Mouse (Mus musculus): ENCODE results near the gene Wdr54. TPM values are rescaled to one million over a fixed set of nuclear protein-coding genes. Genes with fewer than 3 reads are reported as not detected.

The Wdr54 gene
- 0.49 TPM in 1 of 2 replicates, not detected in the other for total RNA-seq (2017)

DNA sequence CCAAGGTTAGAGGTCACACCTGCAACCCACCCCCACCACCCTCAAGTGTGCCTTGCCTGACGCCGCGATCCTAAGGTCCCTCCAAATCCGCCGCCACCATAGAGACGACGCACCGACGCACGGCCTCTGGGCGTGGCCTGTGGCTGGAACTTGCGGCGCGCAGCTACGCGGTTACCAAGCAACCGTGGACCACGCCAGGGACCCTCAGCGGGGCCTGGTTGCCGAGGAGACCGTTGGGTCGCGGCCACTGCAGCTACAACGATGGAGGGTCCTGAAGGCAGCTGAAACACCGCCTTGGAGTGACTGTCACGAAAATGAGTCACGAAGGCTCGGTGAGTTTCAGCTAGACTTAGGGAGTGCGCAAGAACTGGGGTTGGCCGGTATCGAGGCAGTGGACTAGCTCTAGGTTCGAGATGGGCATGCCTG is at the start of gene Wdr54, which contains the start of gene 1700003E16Rik:
TSS of gene Wdr54 (minus strand) at position 139 of the 426 bp plus-strand sequence.
TSS of gene 1700003E16Rik (plus strand) at position 146 of the 426 bp plus-strand sequence.
- ATAC-seq (ENCODE audit: extremely low read depth, insufficient number of reproducible peaks, low FRiP score, poor library complexity, severe bottlenecking) = peak; percentile 40

DNA sequence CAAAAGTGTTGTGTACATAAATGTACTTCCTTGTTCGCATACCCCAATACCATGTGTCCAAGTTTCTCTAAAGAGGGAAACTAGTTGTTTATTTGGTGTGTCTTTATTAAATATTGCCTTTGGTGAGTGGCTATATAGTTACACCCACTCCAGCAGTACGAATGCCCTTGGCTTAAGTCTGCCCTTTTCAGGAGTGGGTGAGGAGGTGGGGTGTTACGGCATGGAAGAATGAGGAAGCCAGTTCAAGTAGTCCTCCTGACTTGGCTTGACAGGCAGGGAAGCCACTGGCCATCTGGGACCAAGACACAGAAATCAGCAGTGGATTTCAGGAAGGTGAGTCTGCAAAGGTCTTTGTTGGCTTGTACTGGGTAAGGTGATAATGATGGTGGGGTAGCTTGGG is 49.7 kb upstream of the Wdr54 start:
- ATAC-seq (ENCODE audit: extremely low read depth, insufficient number of reproducible peaks, low FRiP score, poor library complexity, severe bottlenecking) = no peak

DNA sequence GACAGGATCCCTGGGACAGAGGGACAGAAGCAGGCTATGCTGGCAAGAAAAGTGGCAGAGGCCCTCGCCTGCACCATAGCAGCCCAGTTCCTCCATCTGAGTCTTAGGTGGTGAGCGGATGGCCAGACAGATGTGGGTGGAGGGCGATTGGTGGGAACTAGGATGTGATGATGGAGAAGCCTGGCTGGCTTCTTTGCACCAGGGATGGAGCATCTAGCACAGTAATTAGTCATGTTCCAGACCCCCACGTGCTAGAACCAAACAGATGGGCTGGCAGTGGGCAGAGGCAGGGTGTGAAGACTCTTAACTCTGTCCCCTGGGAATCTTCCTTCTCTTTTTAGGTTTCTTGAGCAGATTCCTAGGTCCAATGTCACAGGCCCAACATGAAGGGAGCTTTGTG is 47.1 kb upstream of the Wdr54 start:
- ATAC-seq (ENCODE audit: extremely low read depth, insufficient number of reproducible peaks, low FRiP score, poor library complexity, severe bottlenecking) = no peak

DNA sequence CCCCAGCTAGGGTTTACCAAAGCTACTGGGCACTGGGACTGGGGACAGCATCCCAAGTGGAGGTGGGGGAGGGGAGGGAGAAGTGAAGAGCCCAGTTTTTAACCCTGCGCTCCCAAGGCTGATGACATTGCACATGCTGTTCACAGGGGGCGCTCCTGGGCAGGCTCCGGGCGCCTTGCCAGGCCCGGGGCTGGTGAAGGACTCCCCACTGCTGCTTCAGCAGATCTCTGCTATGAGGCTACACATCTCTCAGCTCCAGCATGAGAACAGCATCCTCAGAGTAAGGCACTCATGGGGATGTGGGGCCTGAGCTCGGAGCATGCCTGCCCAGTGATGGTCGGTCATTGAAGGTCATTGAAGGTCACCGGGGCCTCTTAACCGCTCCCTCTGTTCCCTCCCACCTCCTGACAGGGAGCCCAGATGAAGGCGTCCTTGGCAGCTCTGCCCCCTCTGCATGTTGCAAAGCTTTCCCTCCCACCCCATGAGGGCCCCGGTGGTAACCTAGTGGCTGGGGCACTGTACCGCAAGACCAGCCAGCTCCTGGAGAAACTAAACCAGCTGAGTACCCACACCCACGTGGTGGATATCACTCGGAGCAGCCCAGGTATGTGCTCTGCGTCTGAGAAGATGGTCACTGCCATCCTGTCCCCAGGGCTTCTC is 41.3 kb upstream of the Wdr54 start:
- ATAC-seq (ENCODE audit: extremely low read depth, insufficient number of reproducible peaks, low FRiP score, poor library complexity, severe bottlenecking) = no peak

DNA sequence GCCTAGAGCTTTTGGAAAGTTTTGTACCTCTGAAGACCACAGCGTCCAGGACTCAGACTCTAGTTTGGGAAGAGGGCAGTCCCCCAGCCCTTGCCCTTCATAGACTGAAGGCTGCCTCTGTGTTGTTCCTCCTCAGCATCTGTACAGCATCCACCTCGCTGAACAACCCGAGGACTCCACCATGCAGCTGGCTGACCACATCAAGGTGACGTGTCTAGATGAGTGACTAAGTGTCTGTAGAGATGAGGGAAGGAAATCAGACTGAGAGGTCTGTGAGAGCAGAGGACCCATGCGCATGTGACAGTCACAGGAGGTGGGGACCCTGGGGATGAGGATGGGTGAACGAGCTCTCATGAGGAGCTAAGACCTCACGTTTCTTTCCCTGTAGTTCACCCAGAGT is 37.4 kb upstream of the Wdr54 start:
- ATAC-seq (ENCODE audit: extremely low read depth, insufficient number of reproducible peaks, low FRiP score, poor library complexity, severe bottlenecking) = no peak

DNA sequence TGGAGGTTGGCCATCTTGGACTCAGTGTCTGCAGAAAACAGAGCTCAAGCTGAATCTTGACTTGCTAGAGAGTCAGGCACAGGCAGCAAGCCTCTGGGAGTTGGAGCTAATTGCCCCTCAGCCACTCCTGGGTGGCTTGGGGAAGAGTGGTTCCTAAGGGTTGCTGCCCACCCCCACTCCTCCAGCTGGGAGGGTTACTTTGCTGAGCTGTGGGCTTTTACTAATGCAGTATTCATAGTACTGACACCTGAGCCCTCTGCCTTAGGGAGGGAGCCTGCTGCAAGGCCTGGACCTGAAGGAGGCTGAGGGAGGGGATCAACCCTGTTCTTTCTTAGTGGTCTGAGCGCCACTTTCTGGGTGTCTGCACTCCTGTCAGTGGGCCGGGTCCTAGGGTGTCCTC is 30.7 kb upstream of the Wdr54 start:
- ATAC-seq (ENCODE audit: extremely low read depth, insufficient number of reproducible peaks, low FRiP score, poor library complexity, severe bottlenecking) = no peak

DNA sequence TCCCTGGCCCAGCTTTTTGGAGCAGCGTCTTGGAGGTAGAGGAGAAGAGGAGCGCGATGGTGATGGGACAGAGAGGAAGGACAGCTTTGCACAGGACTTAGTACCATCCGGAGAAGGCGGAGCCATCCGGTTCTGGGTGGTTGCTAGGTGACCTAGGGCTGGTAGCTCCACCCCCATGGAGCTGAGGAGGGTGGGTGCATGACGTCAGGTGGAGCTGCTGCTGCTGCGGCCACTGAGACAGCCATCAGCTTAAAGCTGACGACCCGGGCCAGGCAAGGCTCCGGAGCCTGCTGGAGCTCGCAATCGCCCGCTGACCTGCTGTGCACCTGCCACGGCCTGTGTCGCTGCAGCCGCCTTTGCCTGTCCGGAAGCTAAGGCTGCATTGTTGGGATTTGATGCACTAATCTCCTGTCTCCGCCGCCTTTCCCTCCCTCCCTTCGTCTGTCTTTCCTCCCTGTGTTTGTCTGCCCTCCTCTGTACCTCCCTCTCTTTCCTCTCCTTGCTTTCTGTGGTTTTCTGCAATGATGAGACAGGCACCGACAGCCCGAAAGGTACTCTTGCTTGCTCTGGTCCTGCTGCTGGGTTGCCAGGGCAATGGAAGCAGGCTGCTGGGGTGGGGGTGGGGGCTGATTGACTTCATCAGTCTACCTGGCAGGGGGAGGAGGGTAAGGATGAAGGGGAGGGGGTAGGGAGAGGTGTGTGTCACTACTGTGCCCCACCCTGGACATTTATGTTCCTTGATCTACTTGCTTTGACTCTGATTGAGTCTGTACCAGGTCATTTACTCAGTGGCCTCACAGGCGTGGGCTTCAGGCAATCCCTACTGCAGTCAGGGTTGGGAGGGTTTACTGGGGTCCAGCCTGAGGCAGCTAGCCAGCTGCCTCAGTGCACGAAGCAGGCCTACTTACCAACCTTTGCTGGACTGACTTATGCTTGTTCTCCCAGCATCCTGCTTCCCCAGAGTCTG is 30.0 kb upstream of the Wdr54 start:
- no peak for ATAC-seq (ENCODE audit: extremely low read depth, insufficient number of reproducible peaks, low FRiP score, poor library complexity, severe bottlenecking)

DNA sequence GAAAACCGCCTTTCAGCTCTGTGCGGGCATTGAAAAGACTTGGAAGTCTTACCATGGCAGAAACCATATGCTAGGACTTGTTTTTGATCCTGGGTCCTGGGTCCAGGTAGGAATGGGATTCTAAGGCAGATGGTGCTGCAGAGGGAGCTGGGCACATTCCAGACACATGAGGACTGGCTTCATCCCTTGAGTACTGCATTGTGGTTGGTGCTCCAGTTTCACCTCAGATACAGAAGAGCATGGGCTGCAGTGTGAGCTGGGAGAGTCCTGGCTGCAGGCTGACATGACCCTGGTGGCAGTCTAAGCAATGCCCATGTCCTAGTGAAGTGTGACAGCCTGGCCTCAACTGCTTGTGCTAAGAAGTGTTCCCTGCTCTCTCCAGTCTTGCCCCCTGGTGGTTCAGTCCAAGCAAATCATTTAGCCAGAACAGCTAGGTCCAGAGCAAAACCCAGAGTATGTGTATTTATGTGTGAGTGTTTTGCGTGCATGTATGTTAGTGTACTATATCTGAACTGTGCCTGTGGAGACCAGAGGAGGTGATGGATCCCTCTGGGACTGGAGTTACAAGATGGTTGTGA is 28.8 kb upstream of the Wdr54 start:
- no peak for ATAC-seq (ENCODE audit: extremely low read depth, insufficient number of reproducible peaks, low FRiP score, poor library complexity, severe bottlenecking)

DNA sequence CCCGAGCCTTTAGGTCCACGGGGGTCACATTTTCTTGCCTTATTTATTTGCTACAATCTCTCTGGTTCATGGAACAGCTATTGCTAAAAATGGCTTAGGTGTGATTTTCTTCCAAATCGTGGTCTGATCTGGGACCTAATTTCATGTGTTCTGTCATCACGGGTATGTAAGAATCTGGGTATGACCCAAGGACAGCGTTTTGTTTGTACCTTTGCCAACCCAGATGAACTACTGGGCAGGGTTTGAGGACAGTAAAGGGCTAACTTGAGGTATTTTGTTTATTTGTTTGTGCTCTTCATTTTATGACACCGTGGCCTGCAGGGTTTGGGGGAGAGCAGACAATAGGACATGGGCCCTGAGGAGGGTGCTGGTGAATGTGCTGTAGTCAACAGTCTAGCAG is 24.4 kb upstream of the Wdr54 start:
- ATAC-seq (ENCODE audit: extremely low read depth, insufficient number of reproducible peaks, low FRiP score, poor library complexity, severe bottlenecking) = no peak

DNA sequence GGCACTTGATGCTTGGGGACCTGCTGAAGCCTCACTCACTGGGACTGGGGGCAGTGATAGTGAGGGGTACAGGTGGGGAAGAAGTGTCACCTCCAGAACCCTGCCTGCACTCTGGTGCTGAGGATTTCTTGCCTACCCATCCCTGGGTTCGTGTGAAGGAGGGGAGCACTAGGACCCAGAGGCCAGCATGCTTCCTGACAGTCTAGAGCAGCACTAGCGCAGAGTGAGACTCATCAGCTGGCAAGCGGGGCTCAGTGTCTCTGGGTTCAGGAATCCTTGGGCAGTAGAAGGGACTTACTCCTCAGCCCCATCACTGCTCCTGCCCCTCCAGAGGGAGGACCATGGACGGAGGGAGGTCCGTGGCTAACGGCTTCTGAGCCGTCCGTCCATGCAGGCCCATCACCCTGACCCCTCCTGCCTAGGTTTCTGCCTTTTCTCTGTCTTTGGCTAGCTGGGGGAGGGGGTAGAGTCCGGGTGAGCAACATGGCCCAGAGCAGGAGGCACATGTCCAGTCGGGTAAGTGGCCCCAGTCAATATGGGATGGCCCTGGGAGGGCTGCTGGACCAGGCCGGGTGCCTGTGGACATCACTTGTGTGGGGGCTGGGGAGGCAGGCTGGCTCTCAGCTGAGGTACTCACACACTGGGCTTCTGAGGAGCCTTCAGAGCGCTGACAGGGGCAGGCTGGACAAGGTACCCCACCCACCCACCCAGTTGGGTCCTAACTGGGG is 23.4 kb upstream of the Wdr54 start:
- no peak for ATAC-seq (ENCODE audit: extremely low read depth, insufficient number of reproducible peaks, low FRiP score, poor library complexity, severe bottlenecking)

DNA sequence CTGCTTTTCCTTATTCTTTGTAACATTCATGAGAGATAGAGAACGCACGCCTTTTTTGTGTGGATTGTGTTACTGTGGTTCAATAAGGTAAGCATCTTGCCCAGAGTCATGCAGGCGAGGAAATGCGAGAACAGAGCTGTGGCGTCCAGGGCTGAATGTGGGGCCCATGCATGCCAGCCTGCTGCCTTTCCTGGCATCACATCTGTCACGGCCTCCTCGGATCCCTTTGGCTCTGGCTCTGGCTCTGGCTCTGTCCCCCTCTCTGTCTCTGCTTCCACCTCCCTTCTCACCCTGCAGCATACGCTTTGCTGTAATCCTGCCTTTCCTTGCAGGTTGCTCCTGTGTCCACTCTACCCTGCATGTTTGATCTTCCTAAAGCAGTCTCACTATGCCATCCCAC is 19.8 kb upstream of the Wdr54 start:
- no peak for ATAC-seq (ENCODE audit: extremely low read depth, insufficient number of reproducible peaks, low FRiP score, poor library complexity, severe bottlenecking)

DNA sequence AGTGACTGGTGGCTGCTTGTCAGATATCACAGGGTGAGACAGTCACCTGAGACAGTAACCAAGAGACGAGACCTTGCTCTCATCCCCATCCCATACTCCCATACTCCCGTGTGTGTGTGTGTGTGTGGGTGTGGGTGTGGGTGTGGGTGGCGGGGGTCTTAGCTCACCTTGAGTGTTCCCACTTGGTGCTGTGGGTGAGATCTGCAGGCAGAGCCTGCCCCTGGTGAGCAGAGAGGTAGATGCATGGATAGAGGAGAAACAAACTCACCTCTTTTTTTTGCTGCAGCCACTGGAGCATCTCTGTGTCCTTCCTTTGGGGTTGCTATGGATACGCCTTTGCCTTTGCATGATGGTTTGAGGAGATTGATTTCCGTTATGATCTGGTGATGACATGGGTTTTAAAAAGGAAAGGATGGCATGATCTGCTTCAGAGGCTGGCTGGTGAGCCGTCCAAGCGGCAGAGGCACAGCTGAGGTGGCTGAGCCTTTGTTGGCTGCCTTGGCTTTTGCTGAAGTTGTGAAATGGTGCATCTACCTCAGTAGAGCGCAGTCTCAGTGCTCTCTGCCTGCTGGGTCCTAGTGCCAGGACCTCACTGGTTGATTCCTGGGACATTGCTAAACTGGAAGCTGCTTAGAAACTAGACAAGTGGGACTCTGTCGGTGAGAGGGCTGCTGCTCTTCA is 16.2 kb upstream of the Wdr54 start:
- no peak for ATAC-seq (ENCODE audit: extremely low read depth, insufficient number of reproducible peaks, low FRiP score, poor library complexity, severe bottlenecking)

DNA sequence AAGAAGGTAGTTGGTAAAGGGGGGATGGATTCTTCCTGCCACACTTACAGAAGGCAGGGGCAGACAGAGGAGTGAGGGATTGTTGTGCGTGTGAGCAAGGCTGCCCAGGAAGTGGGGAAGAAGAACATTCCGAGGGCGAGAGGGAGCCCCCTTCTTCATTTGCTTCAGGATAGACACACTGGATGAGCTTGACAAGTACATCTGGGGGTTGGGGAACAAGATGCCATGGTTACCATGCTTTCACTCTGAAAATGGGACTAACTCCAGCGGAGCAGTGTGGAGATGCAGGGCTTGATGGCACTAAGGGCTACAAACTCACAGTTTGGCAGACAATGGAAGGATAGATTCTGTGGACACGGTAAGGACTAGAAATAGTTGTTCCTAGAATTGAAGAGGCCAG is 14.9 kb upstream of the Wdr54 start:
- ATAC-seq (ENCODE audit: extremely low read depth, insufficient number of reproducible peaks, low FRiP score, poor library complexity, severe bottlenecking) = no peak

DNA sequence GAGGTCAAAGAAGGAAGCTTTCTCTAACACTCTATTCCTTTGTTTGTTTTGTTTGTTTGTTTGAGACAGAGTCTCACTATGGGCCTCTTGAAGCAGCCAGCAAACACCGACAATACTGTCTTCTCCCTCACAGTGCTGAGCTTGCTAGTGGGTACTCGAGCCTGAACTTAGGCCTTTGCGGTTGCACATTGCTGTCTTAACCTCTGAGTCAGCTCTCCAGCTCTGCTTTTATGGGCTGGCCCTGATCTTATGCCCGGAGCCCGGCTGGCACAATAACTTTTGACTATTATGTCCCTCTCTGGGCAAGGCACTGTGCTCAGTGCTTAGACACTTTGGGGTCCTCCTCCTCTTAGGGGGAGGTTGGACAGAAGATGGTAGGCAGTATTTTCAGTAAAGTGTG is 13.7 kb upstream of the Wdr54 start:
- no peak for ATAC-seq (ENCODE audit: extremely low read depth, insufficient number of reproducible peaks, low FRiP score, poor library complexity, severe bottlenecking)

DNA sequence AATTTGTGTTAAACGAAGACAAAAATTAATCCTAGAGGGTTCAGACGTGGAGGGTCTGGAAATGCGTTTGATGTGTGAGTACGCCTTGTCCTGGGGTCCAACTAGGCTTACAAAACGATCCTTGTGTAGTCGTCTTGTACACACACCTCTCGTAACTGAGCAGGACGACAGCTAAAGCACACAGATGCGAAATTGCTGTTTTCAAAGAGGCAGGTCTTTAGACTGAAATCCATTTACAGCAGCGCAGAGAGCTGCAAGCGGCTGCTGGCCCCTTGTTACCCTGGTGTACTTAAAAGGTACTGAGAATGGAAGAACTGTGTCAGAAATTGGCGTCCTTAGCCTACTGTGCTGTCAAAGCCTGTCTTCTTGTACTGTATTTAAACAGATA is 10.0 kb upstream of the Wdr54 start:
- 0 out of 2 replicates have a peak, but pooled peaks have one; percentile 17 for ATAC-seq (ENCODE audit: extremely low read depth, insufficient number of reproducible peaks, low FRiP score, poor library complexity, severe bottlenecking)

DNA sequence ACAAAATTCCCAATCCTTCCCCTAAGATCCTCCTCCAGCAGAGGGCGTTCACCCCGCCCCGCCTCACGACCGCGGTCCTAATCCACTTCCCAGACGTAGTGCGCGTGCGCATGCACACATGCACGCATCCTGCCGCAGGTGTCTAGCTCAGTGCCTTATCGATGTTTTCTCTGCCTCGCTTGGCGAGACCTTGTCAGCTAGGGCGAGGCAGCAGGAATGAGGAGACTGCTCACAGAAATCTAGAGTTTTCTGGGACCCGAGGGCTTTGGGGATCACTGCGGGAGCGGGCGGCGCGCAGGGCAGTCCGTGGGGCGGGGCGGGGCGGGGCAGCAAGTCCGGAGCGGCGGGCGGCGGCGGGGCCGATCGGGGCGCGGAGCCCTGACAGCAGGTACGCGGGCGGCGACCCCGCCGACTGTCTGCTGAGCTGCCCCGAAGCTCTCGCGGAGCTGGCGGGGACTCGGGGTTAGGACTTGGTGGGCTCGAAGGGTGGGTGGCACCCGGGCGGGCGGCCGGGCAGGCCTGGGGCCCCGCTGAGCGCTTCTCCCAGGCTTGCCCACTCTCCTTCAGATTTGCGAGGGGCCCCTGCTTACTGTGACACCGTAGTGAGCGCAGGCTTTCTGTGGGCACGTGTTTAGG is 9.5 kb upstream of the Wdr54 start, which contains the start of gene Dctn1:
TSS of gene Dctn1 (plus strand) at position 314 of the 636 bp plus-strand sequence.
- ATAC-seq (ENCODE audit: extremely low read depth, insufficient number of reproducible peaks, low FRiP score, poor library complexity, severe bottlenecking) = peak; percentile 90

DNA sequence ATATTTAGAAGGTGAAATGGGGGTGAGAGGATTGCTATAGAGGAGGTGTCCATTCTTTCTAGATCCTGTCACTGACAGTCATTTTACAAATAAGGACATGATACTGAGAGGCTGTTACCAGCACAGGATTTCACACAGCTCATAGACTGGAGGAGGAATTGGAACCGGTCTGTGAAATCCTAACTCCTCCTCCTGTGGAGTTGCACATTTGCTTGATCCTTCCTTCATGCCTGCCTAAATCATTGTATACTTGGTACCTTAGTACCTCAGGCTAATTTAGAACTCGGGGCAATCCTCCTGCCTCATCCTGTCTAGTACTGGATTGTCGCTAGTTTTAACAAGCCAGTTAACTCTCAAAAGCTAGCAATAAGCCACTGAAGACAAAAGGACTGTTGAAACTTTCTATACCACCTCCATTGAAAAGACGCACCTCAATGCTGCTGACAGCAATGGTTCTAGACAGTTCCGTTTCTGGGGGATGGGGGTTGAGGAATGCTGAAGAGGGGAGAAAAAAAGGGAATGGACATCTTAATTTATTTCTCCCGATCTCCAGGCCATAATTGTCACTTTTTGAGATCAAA is 8.9 kb upstream of the Wdr54 start:
- ATAC-seq (ENCODE audit: extremely low read depth, insufficient number of reproducible peaks, low FRiP score, poor library complexity, severe bottlenecking) = no peak

DNA sequence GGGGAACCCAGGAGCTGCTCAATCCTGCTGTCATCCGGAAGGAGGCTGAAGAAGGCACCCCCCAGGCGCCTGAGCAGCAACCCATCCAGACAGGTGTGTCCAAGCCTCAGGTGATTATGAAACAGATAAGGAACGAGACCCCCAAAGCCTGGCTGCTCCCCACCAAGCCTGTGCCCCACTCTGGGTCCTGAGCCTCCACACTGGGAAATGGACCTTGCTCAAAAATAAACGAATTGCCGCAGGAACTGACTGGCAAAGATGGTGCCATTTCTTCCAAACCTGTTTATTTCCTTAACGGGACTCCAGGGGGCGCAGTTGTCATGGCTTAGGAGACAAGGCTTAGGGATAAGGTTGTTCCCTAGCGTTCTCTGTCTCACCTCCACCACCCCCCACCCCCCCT is 6.5 kb upstream of the Wdr54 start:
- ATAC-seq (ENCODE audit: extremely low read depth, insufficient number of reproducible peaks, low FRiP score, poor library complexity, severe bottlenecking) = peak; percentile 28; the same call in 1 of the 2 replicates

Data from neutrophil, adult 5-6 weeks (primary cell).